ENCODE assay signal across 14 mouse cellular contexts in the genomic region with DNA sequence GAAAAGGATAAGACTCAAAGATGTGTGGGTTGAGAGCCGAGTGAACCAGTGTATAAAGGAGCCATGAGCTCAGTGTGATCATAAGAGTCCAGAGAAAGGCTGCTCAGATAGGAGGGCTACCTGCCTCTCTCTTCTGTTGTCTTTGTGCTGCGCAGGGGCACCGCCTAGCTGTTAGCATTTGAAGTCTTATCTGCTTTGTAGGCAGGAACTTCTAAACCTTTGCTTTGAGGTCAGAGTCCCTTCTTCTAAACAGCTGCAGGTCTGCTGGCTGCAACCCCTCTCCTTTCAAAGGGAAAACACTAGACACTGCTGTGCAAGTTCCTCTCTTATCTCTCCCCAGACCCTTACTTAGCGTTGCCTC. TPM values are rescaled to one million over a fixed set of nuclear protein-coding genes. Genes with fewer than 3 reads are reported as not detected.
DNase-seq lines count a peak whose midpoint lies in the region; ATAC-seq and TF ChIP-seq lines count a peak whose summit lies in the region.
"Had no signal": no experiment of that assay in that cellular context is flagged by ENCODE, and none has a peak within 500 bp of the region (broad histone marks: within the 10 kb centered on the region; RNA-seq: fewer than 3 reads in every experiment).

No protein-coding gene starts in this region.

- H3K4me1 ChIP-seq in heart, embryonic 16.5 days (ENCODE audit: control insufficient read depth, insufficient read depth, low read length) = peaks cover 23% of the 10 kb centered on the region
- H3K4me1 ChIP-seq in ES-Bruce4 (ENCODE audit: control insufficient read depth, insufficient read depth, low read length) = peaks cover 5% of the 10 kb centered on the region
- peaks cover 26% of the 10 kb centered on the region for H3K4me1 ChIP-seq in intestine, embryonic 16.5 days (ENCODE audit: control insufficient read depth, insufficient read depth, low read length)
- peaks cover 31% of the 10 kb centered on the region for H3K4me1 ChIP-seq in heart, embryonic 10.5 days
- H3K4me1 ChIP-seq: hindbrain, embryonic 15.5 days had no signal

- DNase-seq in heart, adult 11 months = no peak
- peak; percentile 66 to 71 for DNase-seq in thymus, postnatal 10 days (ENCODE audit: low spot score in 2 of 2)
- DNase-seq in cerebellum, postnatal 10 days = no peak
- DNase-seq in c-Kit-positive CD71-positive TER-119-positive erythroid progenitor cells, embryonic 14.5 days (ENCODE audit: low spot score) = no peak
- no peak for DNase-seq in heart, embryonic 10.5 days (ENCODE audit: low spot score)
- DNase-seq: cerebellum, postnatal 25 days had no signal

- 0 out of 2 replicates have a peak, but pooled peaks cover 10% of the 10 kb centered on the region for H3K36me3 ChIP-seq in heart, embryonic 16.5 days (ENCODE audit: control insufficient read depth, insufficient read depth)
- H3K36me3 ChIP-seq in ES-Bruce4 (ENCODE audit: control insufficient read depth, insufficient read depth, low read length, poor library complexity, severe bottlenecking) = peaks cover 7% of the 10 kb centered on the region; the same call in 1 of the 2 replicates
- peaks cover 12% of the 10 kb centered on the region for H3K36me3 ChIP-seq in intestine, embryonic 16.5 days (ENCODE audit: control insufficient read depth, insufficient read depth, low read length)
- peaks cover 90% of the 10 kb centered on the region for H3K36me3 ChIP-seq in heart, embryonic 10.5 days
- H3K36me3 ChIP-seq: hindbrain, embryonic 15.5 days had no signal

- WGBS in heart, embryonic 16.5 days = 55% methylated on average over 4 of the region's 4 CpGs
- WGBS in intestine, embryonic 16.5 days = 54% methylated on average over 4 of the region's 4 CpGs
- 42% methylated on average over 4 of the region's 4 CpGs for WGBS in heart, embryonic 10.5 days

- TF ChIP-seq POLR2A in ES-Bruce4 (IDR thresholded peaks at IDR 0.05; ENCODE audit: insufficient read depth, low read length) = no peak

- H3K9ac ChIP-seq in heart, embryonic 16.5 days (ENCODE audit: low read length) = no peak overlapping the region
- no peak overlapping the region for H3K9ac ChIP-seq in ES-Bruce4 (ENCODE audit: low read depth, poor library complexity, severe bottlenecking)
- no peak overlapping the region for H3K9ac ChIP-seq in intestine, embryonic 16.5 days (ENCODE audit: low read depth, low read length)
- H3K9ac ChIP-seq: heart, embryonic 13.5 days; hindbrain, embryonic 15.5 days; limb, embryonic 13.5 days had no signal

- H3K27ac ChIP-seq in heart, embryonic 16.5 days (ENCODE audit: low read length) = peak overlapping the region; percentile 25; the same call in 1 of the 2 replicates
- peak overlapping the region; percentile 83 for H3K27ac ChIP-seq in ES-Bruce4 (ENCODE audit: insufficient read depth, low read length)
- H3K27ac ChIP-seq in intestine, embryonic 16.5 days (ENCODE audit: low read length) = peak overlapping the region; percentile 74
- no peak overlapping the region for H3K27ac ChIP-seq in heart, embryonic 10.5 days
- H3K27ac ChIP-seq: hindbrain, embryonic 15.5 days; limb, embryonic 13.5 days; macrophage had no signal

- no peaks in the 10 kb centered on the region for H3K9me3 ChIP-seq in heart, embryonic 16.5 days (replicated peaks; ENCODE audit: control insufficient read depth, low read length)
- no peaks in the 10 kb centered on the region for H3K9me3 ChIP-seq in ES-Bruce4 (replicated peaks; ENCODE audit: control insufficient read depth, insufficient read depth, low read length, poor library complexity, severe bottlenecking)
- H3K9me3 ChIP-seq in intestine, embryonic 16.5 days (ENCODE audit: control insufficient read depth, low read length) = no peaks in the 10 kb centered on the region
- no peaks in the 10 kb centered on the region for H3K9me3 ChIP-seq in heart, embryonic 10.5 days
- H3K9me3 ChIP-seq: heart, embryonic 13.5 days; hindbrain, embryonic 15.5 days; limb, embryonic 13.5 days had no signal

- H3K27me3 ChIP-seq in heart, embryonic 16.5 days (ENCODE audit: control insufficient read depth, insufficient read depth, low read length) = 0 out of 2 replicates have a peak, but pooled peaks cover 2% of the 10 kb centered on the region
- H3K27me3 ChIP-seq in ES-Bruce4 (ENCODE audit: control insufficient read depth, insufficient read depth, low read length, poor library complexity, severe bottlenecking) = no peaks in the 10 kb centered on the region
- H3K27me3 ChIP-seq in intestine, embryonic 16.5 days (replicated peaks; ENCODE audit: control insufficient read depth, insufficient read depth, low read length) = no peaks in the 10 kb centered on the region
- H3K27me3 ChIP-seq in heart, embryonic 10.5 days (ENCODE audit: insufficient read depth, poor library complexity, severe bottlenecking) = no peaks in the 10 kb centered on the region
- H3K27me3 ChIP-seq: heart, embryonic 13.5 days; hindbrain, embryonic 15.5 days; limb, embryonic 13.5 days had no signal

- H3K4me3 ChIP-seq in heart, embryonic 16.5 days (ENCODE audit: low read length) = no peak overlapping the region
- H3K4me3 ChIP-seq in ES-Bruce4 (ENCODE audit: low read depth, low read length) = no peak overlapping the region
- H3K4me3 ChIP-seq in intestine, embryonic 16.5 days (ENCODE audit: low read length) = no peak overlapping the region
- no peak overlapping the region for H3K4me3 ChIP-seq in heart, embryonic 10.5 days
- H3K4me3 ChIP-seq: erythroblast, embryonic 14.5 days; heart, embryonic 13.5 days; hindbrain, embryonic 15.5 days; limb, embryonic 13.5 days had no signal

- no peak for ATAC-seq in heart, embryonic 16.5 days (replicated peaks; ENCODE audit: extremely low read depth, insufficient read depth, low FRiP score)
- ATAC-seq in intestine, embryonic 16.5 days = peak; percentile 56

- no peak for TF ChIP-seq CTCF in ES-Bruce4 (IDR thresholded peaks at IDR 0.05; ENCODE audit: low read depth, low read length)

- peak; percentile 63; the same call in 1 of the 2 replicates for TF ChIP-seq EP300 in ES-Bruce4 (IDR thresholded peaks at IDR 0.05; ENCODE audit: insufficient read depth, low read depth, low read length)

- H3K4me2 ChIP-seq in heart, embryonic 16.5 days (ENCODE audit: low read depth, low read length) = no peak overlapping the region
- H3K4me2 ChIP-seq in intestine, embryonic 16.5 days (ENCODE audit: low read depth, low read length) = peak overlapping the region; percentile 17; the same call in 1 of the 2 replicates
- H3K4me2 ChIP-seq: heart, embryonic 13.5 days; hindbrain, embryonic 15.5 days; limb, embryonic 13.5 days had no signal

RNA-seq across cellular contexts. Expression of a gene that starts 27.5 kb away (rescaled TPM):
- polyA plus RNA-seq in heart, embryonic 16.5 days (2015; fragmentation: Nextera tagmentation; extraction: Ambion mirVana) = 109 and 124 TPM in 2 replicates
- polyA plus RNA-seq in ES-Bruce4 (2011; ENCODE audit: insufficient read depth, insufficient read length, low read depth, missing spikeins) = 48.1 and 51.7 TPM in 2 replicates
- polyA plus RNA-seq in intestine, embryonic 16.5 days (2015; fragmentation: Nextera tagmentation; extraction: Ambion mirVana) = 189 and 191 TPM in 2 replicates
- 146 and 177 TPM in 2 replicates for polyA plus RNA-seq in heart, embryonic 10.5 days (2016; fragmentation: Nextera tagmentation; extraction: Ambion mirVana)
- polyA plus RNA-seq: erythroblast, embryonic 14.5 days; macrophage had no signal

Comparison
In these comparisons a context has a peak if more than half of its experiments do, and no peak if none do; other contexts are left out.
1. DNase-seq: peak in thymus, postnatal 10 days (2 of 2); none in heart, adult 11 months (single experiment), cerebellum, postnatal 10 days (0 of 2), c-Kit-positive CD71-positive TER-119-positive erythroid progenitor cells, embryonic 14.5 days (single experiment) and heart, embryonic 10.5 days (single experiment).